Mouse (Mus musculus) forebrain, embryonic 12.5 days (tissue): ENCODE data around the gene Rras. TPM values are rescaled to one million over a fixed set of nuclear protein-coding genes. Genes with fewer than 3 reads are reported as not detected.

Experiments used
- ATAC-seq: fragments of 200-750 bp; cut with Nextera tagmentation; 2 replicates; pipeline ENCODE4 v1.8.0; 2017; ENCODE audit warnings: moderate TSS enrichment; ENCODE audit not compliant: low FRiP score
- H3K27ac ChIP-seq: fragments of 300-500 bp; sonication (generic); 2 replicates; pipeline ENCODE4 v1.5.1; 2016; ENCODE audit warnings: mild to moderate bottlenecking
- H3K27me3 ChIP-seq: fragments of 300-500 bp; sonication (generic); 2 replicates; pipeline ENCODE4 v1.6.1; 2016; ENCODE audit warnings: mild to moderate bottlenecking
- H3K36me3 ChIP-seq: fragments of 300-500 bp; sonication (generic); replicated peaks from 2 replicates; pipeline ENCODE4 v1.6.1; 2016; ENCODE audit warnings: mild to moderate bottlenecking
- H3K4me1 ChIP-seq: fragments of 300-500 bp; sonication (generic); 2 replicates; pipeline ENCODE4 v1.6.1; 2016
- H3K4me2 ChIP-seq: fragments of 300-500 bp; sonication (generic); 2 replicates; pipeline ENCODE4 v1.6.1; 2016; ENCODE audit warnings: mild to moderate bottlenecking, moderate library complexity
- H3K4me3 ChIP-seq: fragments of 300-500 bp; sonication (generic); replicated peaks from 2 replicates; pipeline ENCODE4 v1.5.1; 2016; ENCODE audit warnings: mild to moderate bottlenecking
- H3K9ac ChIP-seq: fragments of 300-500 bp; sonication (generic); 2 replicates; pipeline ENCODE4 v1.6.1; 2016; ENCODE audit warnings: mild to moderate bottlenecking
- H3K9me3 ChIP-seq: fragments of 300-500 bp; sonication (generic); 2 replicates; pipeline ENCODE4 v1.6.1; 2016
- WGBS: fragments of 180-500 bp; shearing (Covaris S2); methylation state at CpG from one replicate; pipeline ENCODE4 v1.1.7; 2016; 5-methylcytosine and 5-hydroxymethylcytosine counted together
- microRNA-seq: library from miRNA; unstranded; fragments of <30 nt; microRNA quantifications from one replicate; pipeline ENCODE4, GENCODE M21; 2017
- polyA plus RNA-seq: library from polyadenylated mRNA; unstranded; fragments of >200 nt; fragmentation: Nextera tagmentation; extraction: Ambion mirVana; gene quantifications from 2 replicates; pipeline ENCODE4 v1.2.1, GENCODE M21; 2016

Rras gene
- polyA plus RNA-seq, 1 experiment from 2014 or later: 13.8 TPM

DNA sequence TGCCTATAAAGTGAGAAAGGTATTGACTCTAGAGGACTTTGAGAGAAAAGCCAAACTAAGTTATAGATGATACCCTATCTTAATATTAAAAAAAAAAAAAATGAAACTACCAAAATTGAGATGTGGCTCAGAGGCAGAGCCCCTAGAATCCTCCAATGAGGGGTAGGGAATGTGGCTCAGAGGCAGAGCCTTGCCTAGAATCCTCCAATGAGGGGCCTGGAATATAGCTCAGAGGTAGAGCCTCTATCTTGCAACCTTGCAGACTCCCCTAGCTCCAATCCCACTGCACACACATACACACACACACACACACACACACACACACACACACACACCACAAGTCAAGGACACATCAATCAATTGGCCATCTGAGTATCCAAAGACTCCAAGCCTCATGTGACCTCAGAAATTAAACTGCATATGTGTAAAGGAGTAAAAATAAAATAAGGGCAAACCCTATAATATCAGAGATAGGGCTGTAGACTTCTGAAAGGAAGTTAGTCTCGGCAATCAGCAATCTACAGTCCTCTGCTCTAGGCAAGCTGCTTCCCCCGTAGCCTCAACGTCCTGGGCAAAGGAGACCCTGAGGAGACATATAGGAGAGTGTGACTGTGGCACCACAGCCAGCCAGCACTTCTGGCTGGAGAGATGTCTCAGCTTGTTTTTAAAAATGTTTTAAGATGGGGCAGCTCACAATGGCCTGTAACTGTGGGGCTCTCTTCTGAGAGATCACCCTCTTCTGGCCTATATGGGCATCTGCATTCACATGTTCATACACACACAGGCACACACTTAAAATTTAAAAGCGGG lies 49.6 kb downstream of the Rras start:
- no peak overlapping the region for H3K27ac ChIP-seq
- no peak overlapping the region for H3K9ac ChIP-seq
- peaks cover 11% of the 10 kb centered on the region for H3K4me1 ChIP-seq
- 73% methylated on average over 4 of the region's 4 CpGs for WGBS
- no peaks in the 10 kb centered on the region for H3K27me3 ChIP-seq
- ATAC-seq: no peak
- H3K4me2 ChIP-seq: no peak overlapping the region
- no peaks in the 10 kb centered on the region for H3K9me3 ChIP-seq
- no peak overlapping the region for H3K4me3 ChIP-seq
- H3K36me3 ChIP-seq: 0 out of 2 replicates have a peak, but pooled peaks cover 4% of the 10 kb centered on the region

DNA sequence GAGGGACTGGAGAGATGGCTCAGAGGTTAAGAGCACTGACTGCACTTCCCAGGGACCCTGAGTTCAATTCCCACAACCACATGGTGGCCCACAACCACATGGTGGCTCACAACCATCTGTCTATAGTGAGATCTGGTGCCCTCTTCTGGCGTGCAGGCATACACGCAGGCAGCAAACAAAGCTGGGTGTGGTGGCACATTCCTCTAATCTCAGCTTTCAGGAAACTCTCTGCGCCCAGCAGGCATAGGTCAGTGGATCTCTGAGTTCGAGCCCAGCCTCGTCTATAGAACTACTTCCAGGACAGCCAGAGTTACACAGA lies 50.2 kb downstream of the Rras start:
- H3K4me3 ChIP-seq: no peak overlapping the region
- H3K9ac ChIP-seq: no peak overlapping the region
- 0 out of 2 replicates have a peak, but pooled peaks cover 4% of the 10 kb centered on the region for H3K36me3 ChIP-seq
- H3K9me3 ChIP-seq: no peaks in the 10 kb centered on the region
- 0 out of 2 replicates have a peak, but pooled peaks have one; percentile 23 for ATAC-seq
- no peak overlapping the region for H3K4me2 ChIP-seq
- 33% methylated on average over 5 of the region's 5 CpGs for WGBS
- peaks cover 10% of the 10 kb centered on the region for H3K4me1 ChIP-seq
- H3K27me3 ChIP-seq: no peaks in the 10 kb centered on the region
- H3K27ac ChIP-seq: no peak overlapping the region

GRCm38 (mm10) chr7:45069671-45070070 lies 51.9 kb downstream of the Rras start:
- peaks cover 10% of the 10 kb centered on the region for H3K36me3 ChIP-seq
- no peaks in the 10 kb centered on the region; the same call in 1 of the 2 replicates for H3K4me1 ChIP-seq
- H3K4me2 ChIP-seq: no peak overlapping the region
- H3K27ac ChIP-seq: no peak overlapping the region
- H3K27me3 ChIP-seq: no peaks in the 10 kb centered on the region; the same call in 1 of the 2 replicates
- ATAC-seq: no peak
- H3K4me3 ChIP-seq: no peak overlapping the region
- no peaks in the 10 kb centered on the region for H3K9me3 ChIP-seq
- H3K9ac ChIP-seq: no peak overlapping the region
- whole genome bisulfite sequencing: 97% methylated on average over 2 of the region's 2 CpGs

Small RNA genes lying within 50 kb of the gene (microRNA-seq; reads per million reads assigned to microRNA genes)
- 1.5 reads per million for gene Mir7054

Other genes with a start within 250 kb of the Rras start
- 94.6 and 105 TPM in 2 replicates for gene Nup62, start 201.9 kb upstream of the Rras start, polyA plus RNA-seq
- 2.3 and 2.5 TPM in 2 replicates for gene Il4i1, start 201.6 kb upstream of the Rras start, polyA plus RNA-seq
- 6.9 and 7.1 TPM in 2 replicates for gene Atf5, start 201.3 kb upstream of the Rras start, polyA plus RNA-seq
- 95.2 and 96.0 TPM in 2 replicates for gene Akt1s1, start 169.0 kb upstream of the Rras start, polyA plus RNA-seq
- gene Tbc1d17, start 168.9 kb upstream of the Rras start, polyA plus RNA-seq: 80.7 and 83.8 TPM in 2 replicates
- gene Pnkp, start 160.8 kb upstream of the Rras start, polyA plus RNA-seq: 37.8 and 39.1 TPM in 2 replicates
- 595 and 609 TPM in 2 replicates for gene Ptov1, start 148.2 kb upstream of the Rras start, polyA plus RNA-seq
- 172 and 178 TPM in 2 replicates for gene Med25, start 125.2 kb upstream of the Rras start, polyA plus RNA-seq
- gene Fuz, start 121.9 kb upstream of the Rras start, polyA plus RNA-seq: 27.4 and 28.7 TPM in 2 replicates
- gene Ap2a1, start 88.5 kb upstream of the Rras start, polyA plus RNA-seq: 85.8 and 94.4 TPM in 2 replicates
- gene Tsks, start 74.8 kb upstream of the Rras start, polyA plus RNA-seq: 0.27 TPM in 1 of 2 replicates, not detected in the other
- 35.1 and 38.1 TPM in 2 replicates for gene Cpt1c, start 43.1 kb upstream of the Rras start, polyA plus RNA-seq
- gene Prmt1, start 31.4 kb upstream of the Rras start, polyA plus RNA-seq: 585 and 631 TPM in 2 replicates
- gene Irf3, start 20.3 kb upstream of the Rras start, polyA plus RNA-seq: 72.4 and 73.0 TPM in 2 replicates
- gene Bcl2l12, start 19.2 kb upstream of the Rras start, polyA plus RNA-seq: 57.8 and 66.4 TPM in 2 replicates
- 47.4 and 52.0 TPM in 2 replicates for gene Scaf1, start 1.6 kb upstream of the Rras start, polyA plus RNA-seq
- gene Prr12, start 34.9 kb downstream of the Rras start, polyA plus RNA-seq: 13.1 and 13.6 TPM in 2 replicates
- gene Nosip, start 44.5 kb downstream of the Rras start, polyA plus RNA-seq: 53.7 and 54.4 TPM in 2 replicates
- gene Prrg2, start 44.7 kb downstream of the Rras start, polyA plus RNA-seq: 17.1 and 18.2 TPM in 2 replicates
- 80.5 and 101 TPM in 2 replicates for gene Rcn3, start 74.3 kb downstream of the Rras start, polyA plus RNA-seq
- 8.3 and 9.6 TPM in 2 replicates for gene Fcgrt, start 85.9 kb downstream of the Rras start, polyA plus RNA-seq
- 1,226 and 1,285 TPM in 2 replicates for gene Rps11, start 106.5 kb downstream of the Rras start, polyA plus RNA-seq
- gene Rpl13a, start 110.8 kb downstream of the Rras start, polyA plus RNA-seq: 1,106 and 1,135 TPM in 2 replicates
- 0.27 TPM in 1 of 2 replicates, not detected in the other for gene Gm45713, start 118.3 kb downstream of the Rras start, polyA plus RNA-seq
- 0.21 and 0.72 TPM in 2 replicates for gene Flt3l, start 118.5 kb downstream of the Rras start, polyA plus RNA-seq
- gene Pih1d1, start 136.3 kb downstream of the Rras start, polyA plus RNA-seq: 95.0 and 97.5 TPM in 2 replicates
- 41.9 and 42.9 TPM in 2 replicates for gene Aldh16a1, start 136.6 kb downstream of the Rras start, polyA plus RNA-seq
- gene Slc17a7, start 146.0 kb downstream of the Rras start, polyA plus RNA-seq: 6.3 and 7.9 TPM in 2 replicates
- 0.52 and 1.4 TPM in 2 replicates for gene Gfy, start 161.6 kb downstream of the Rras start, polyA plus RNA-seq
- 0.45 and 1.5 TPM in 2 replicates for gene Pth2, start 163.0 kb downstream of the Rras start, polyA plus RNA-seq
- 1.2 TPM in 2 replicates for gene Ccdc155, start 186.9 kb downstream of the Rras start, polyA plus RNA-seq
- gene Dkkl1, start 194.2 kb downstream of the Rras start, polyA plus RNA-seq: 0.72 and 0.78 TPM in 2 replicates
- gene Tead2, start 197.8 kb downstream of the Rras start, polyA plus RNA-seq: 245 and 256 TPM in 2 replicates
- gene Cd37, start 221.2 kb downstream of the Rras start, polyA plus RNA-seq: 1.2 and 1.3 TPM in 2 replicates
- 0.09 and 0.20 TPM in 2 replicates for gene Slc6a16, start 223.1 kb downstream of the Rras start, polyA plus RNA-seq